Mouse (Mus musculus): ENCODE measurements around the gene I830077J02Rik.
"Not testable (repeated sequence)": the region's sequence is repeated elsewhere in the genome, so short reads cannot be mapped to it uniquely, and the experiment has no call there.

GRCm38 (mm10) chr3:105920743-105921142, 11.7 kb downstream of the I830077J02Rik start:
- TF ChIP-seq GATA1 (IDR thresholded peaks at IDR 0.05; ENCODE audit: borderline replicate concordance, low read length); FLI1 (IDR thresholded peaks at IDR 0.05; ENCODE audit: low read length): not testable (repeated sequence)

All from megakaryocyte, embryonic 14.5 days (primary cell).